Mouse (Mus musculus) brain, embryonic 18.5 days (tissue): ENCODE results near the gene Mrgprd.

Experiments used
- DNase-seq: peaks from one replicate; pipeline ENCODE4 v3.0.0-alpha.2; 2012; ENCODE audit warnings: low read depth, low spot score

Gene Mrgprd

DNA sequence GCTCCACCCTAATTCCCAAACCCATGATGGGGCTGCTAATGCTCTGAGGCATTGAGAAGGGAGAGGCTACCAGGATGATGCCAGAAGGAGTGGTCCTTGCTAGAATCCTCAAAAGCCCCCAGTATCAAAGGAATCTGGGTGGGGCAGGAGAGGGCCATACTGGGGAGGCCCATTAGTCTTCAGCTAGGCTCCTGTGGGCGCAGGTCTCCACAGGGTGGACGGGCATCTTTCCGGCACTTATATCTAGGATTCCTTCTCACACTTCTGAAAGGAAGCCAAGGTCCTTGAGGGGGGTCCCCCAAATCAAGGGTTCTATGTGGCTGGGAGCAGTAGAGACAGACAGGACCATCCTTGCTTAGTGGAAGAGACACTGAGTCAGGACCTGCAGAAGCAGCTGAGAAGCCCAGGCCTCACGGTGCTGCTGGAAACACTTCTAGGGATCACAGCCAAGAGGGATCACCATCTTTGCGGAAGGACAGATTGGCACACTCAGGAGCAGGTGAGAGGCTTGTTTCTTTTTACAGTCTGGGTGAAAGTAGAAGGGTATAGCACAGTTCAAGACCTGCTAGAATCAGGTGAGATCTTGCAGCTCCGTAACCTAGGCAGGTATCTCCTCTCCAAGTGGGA is at the start of gene Mrgprd:
TSS of gene Mrgprd (plus strand) at position 51 of the 627 bp plus-strand sequence.
- no peak for DNase-seq

DNA sequence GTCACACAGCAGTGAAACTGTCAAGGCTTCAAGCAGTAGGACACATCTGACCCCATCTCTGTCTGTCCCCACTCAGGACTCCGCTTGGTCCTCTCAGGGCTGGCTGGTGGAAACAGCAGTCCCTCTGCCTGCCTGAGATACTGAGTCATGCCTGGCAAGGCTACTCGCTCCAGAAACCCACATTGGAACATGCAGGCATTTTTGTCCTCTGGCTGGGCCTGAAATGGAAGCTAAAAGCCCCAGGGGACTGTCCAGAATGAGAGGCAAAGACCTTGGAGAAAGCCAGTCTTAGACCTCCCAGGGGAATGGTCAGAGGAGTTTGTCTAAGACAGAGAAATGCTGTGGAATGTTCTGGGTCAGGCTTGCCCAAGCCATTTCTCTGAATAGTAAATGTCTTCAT is 48.6 kb upstream of the Mrgprd start:
- DNase-seq = no peak

DNA sequence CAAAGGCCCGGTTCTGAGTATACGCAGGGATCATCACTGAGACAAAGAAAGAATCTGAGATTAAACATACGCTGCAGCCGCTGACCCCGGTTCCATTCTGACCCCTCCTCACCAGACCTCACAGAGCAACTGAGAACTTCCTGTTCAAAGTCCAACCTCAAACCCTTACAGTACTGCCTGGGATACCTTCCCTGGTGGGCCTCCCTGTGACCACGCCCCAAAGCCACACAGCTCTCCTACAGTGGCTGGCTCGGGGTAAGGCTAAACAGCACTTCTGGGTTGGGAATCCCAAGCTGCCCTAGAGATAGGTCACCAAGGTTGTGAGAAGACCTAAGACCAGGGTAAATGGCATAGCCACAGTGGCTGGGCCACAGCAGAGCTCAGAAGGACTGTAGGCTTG is 45.7 kb upstream of the Mrgprd start:
- DNase-seq = no peak

DNA sequence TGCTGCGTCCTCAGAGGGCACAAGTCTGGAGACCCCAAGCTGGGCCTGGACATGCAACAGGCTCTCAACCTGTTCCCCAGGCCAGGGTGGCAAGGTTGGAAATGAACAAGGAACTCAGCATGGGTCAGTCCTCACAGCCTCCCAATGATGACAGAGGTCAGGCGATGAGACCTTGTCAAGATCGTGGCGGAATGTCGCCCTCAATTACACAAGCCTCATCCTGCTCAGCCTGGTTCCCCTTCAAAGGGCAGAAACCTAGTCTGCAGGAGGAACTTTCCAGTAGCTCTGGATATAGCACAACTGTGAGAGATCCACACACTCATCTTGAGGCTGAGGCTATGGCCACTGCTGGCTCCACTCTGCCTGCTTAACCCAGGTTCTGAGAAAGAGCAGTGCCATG is 43.7 kb upstream of the Mrgprd start:
- no peak for DNase-seq

DNA sequence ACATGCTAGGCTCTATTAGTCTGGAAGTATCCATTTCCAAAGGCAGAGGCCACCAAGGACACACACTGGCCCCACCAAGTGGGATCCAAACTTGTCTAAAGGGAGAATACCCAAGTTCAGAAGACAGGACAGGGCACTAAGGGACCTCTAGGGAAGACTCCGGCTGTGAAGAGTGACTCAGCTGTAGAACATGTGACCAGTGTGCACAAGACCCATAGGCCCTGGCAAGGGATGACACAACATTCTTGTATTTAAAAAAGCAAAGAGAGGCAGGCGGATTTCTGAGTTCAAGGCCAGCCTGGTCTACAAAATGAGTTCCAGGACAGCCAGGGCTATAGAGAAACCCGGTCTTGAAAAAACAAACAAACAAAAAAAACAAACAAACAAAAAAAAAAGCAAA is 39.1 kb upstream of the Mrgprd start:
- DNase-seq = no peak

DNA sequence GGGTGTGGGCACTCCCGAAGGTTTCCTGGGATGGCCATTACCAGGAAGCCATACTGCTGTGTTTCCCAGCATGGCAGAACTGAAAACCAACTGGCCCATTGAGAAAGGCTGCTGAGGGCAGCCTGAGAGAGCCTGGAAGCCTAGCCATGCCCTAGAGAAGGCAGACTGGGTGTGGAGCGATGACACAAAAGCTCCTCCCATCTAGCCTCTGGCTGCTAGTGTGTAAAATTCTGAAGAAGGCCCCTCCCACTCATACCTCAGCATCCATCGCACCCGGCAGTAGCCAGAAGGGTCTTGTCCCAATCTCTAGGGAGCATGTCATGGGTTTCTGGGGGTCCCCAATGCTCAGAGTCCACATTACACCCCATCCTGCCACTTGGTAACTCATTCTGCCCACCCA is 33.2 kb upstream of the Mrgprd start:
- DNase-seq = no peak

DNA sequence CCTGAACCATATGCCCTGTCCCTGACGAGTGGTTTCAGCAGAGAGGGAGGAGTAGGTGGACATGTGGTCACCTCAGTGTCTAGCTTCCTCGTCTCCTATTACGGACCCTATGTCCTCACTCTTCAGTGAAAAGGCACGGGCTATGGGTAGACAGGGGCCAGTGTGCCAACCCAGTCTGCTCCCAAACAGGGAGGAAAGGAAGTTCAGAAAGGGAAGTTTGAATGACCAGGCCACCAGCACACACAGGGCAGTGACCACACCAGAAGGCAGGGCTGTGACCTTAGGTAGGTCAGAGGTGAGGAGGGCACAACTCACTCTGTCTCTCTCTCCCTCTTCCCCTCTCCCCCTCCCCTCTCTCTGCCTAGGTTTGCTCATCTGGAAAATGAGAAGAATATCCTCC is 31.6 kb upstream of the Mrgprd start:
- DNase-seq = no peak

DNA sequence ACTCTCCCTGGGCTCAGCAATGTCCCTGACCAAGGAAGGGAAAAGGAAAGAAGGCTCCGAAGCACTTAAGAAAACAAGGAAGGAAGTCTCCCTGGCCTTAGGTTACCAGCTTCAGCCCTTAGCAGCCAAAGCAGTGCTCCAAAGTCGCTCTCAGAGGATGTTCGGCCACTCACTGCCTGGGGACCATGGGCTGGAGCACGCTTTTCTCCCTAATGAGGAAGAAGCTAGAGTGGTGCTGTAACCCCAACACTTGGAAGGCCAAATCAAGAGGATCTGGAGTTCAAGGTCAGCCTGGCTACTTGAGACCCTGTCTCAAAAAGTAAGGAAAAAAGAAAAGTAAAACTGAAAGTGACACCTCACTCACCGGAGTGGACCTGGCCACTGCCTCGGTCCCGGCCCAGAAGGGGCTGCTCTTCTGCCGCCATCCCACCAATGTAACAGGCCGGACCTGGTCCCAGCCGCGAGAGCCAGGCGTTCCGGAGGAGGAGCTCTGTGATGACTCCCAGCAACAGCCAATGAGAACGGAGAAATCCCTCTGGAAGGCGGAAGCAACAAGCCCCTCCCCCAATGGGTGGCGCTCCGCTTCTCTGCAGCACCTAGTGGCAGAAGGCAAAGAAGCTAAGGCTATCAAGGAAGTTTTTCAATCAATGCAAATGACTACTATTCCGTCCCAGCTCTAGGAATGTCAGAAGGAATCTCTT is 31.0 kb upstream of the Mrgprd start, which contains the start of gene Tpcn2:
TSS of gene Tpcn2 (minus strand) at position 525 of the 701 bp plus-strand sequence.
- peak; percentile 72 for DNase-seq

DNA sequence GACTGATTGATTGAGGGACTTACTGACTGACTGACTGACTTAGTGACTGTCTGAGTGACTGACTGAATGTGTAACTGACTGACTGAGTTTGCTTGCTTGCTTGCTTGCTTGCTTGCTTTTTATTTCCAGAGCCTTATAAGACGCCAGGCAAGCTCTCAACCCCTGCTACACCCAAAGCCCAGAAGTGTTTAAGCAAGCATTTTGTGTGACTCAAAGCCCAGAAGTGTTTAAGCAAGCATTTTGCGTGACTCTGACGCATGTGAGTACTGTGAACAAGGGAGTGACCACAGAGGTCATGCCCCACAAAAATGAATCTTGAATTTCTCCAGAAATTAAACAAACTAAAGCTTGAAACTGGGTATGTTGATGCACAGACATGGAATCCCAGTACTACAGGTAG is 30.3 kb upstream of the Mrgprd start:
- DNase-seq = no peak

DNA sequence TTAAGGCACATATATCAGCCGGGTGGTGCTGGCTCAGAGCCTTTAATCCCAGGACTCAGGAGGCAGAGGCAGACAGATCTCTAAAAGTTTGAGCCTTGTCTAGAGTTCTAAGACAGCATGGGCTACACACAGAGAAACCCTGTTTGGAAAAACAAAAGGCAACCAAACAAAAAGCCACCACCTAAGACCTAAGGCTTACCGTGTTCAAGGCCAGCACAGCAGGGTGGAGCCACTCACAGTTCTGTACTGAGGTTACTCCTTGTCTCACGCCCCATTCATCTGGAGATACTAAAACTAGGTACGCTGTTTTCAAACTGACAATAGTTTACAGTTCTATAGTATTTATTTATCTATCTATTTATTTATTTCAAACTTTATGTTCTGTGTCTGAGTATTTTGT is 29.2 kb upstream of the Mrgprd start:
- DNase-seq = no peak

DNA sequence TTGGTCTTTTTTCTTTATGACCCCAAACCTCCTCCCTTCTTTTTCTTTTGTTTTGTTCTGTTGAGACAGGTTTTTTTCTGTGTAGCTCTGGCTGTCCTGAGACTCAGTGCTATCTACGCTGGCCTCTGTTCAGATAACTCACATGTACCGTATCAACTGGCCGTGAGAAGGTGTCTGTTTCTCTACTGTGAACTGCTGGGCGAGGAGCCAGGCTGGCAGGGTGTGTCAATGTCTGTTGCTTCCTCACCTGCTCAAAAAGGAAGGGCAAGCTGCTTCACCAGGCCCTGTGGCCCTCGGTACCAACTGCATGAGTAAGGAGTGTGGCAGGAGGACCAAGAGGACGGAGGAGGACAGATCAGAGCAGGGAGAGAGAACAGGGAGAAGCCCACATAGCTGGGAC is 27.2 kb upstream of the Mrgprd start:
- DNase-seq = no peak

DNA sequence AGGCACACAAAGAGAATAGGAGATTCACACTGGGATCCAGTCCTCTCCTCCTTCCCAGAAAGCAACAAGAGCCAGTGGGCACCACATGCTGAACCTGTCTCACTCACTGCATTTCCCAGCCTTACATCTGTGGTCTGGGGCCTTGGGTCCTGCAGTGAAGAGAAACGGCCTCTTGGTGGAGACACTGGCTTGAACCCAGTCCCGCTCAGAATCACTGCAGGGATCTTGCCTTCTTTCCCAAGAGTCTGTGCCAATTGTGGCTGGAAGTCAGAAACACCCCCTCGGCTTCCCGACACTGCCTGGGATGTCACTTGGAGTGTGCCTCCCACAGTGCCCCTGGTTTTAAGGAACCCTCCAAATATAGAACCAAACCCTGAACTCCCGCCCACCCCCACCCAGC is 25.3 kb upstream of the Mrgprd start:
- no peak for DNase-seq

DNA sequence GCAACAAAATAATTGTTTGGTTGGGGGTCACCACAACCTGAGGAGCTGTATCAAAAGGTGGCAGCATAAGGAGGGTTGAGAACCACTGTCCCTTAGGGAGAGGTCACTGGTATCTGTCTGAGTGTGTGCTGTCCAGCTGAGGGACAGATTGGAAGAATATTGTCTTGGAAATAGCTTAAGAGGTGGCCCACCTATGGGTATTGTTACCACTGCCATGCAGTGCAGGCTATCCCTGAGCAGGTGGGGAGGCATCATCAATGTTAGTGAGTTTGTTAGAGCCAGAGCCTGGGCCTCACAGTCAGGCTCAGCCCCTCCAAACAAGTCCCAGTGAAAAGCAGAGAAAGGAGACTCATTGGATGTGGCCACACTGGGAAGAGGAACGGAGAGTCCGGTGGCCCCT is 22.8 kb upstream of the Mrgprd start:
- no peak for DNase-seq

DNA sequence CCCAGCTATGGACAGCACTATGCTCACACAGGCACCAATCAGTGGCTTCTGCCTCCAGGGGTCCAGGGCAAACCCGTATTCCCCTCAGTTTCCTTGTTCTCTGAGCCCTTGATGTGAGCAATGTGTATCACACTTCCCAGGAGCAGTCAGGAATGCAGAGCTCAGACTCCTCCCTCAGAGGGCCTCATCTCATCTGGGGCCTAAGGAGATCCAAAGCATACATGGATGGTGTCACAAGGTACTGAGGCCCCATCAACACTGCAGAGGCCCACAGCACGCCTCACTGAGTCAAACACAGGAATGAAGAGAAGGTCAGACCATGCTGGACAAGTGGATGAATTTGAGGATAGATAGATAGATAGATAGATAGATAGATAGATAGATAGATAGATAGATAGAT is 21.9 kb upstream of the Mrgprd start:
- no peak for DNase-seq

DNA sequence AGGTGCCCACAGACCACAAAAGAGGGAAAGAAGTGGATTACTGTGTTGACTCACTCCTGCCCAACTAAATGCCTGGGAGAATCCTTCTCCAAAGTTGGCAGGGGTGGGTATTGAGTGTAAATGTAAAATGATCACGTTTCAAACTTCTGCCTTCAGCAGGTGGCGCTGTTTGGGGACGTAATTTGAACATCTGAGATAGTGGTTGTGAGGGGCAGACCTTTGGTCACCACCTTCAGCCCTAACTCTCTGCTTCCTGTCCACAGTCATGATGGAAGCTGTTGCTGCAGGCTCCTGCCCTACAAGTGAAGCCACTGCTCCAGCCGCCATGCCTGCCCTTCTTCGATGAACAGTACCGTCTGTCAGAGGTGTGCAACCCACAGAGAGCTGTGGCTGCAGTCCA is 20.8 kb upstream of the Mrgprd start:
- DNase-seq = no peak

DNA sequence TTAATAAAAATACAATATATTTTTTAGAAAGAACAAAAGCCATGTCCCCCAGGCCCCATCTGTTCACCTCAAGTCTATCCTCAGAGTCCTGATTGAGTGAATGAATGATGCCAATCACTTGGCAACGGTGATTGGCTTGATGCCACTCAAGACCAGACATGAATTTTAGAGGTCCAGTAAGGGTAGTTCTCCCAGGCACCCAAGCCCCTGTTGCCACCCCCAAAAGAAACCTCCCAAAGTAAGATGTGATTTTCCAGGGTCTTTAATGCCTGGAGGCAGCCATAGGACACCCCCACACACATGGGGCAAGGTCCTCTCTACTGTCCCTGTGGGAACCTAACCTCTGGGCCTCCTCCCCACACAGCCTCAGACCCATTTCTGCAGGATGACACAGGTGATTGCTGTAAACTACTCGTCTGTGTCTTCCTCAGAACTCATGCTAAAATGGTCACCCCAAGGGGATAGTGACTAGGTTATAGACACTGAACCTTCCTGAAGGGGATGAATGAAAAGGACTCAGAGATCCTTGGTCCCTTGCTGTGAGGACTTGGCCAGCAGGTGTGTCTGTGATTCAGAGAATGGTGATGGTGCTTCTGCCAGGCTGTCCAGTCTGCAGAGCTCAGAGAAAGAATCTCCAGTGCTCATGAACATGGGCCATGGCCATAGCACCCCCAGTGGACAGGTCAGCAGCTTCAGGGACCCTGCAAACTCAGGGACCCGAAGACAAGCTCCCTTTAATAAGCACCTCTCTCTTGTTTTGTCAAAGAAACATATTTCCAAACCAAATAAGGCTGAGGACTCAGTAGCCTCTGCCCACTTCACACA is 15.8 kb upstream of the Mrgprd start:
- DNase-seq = no peak

DNA sequence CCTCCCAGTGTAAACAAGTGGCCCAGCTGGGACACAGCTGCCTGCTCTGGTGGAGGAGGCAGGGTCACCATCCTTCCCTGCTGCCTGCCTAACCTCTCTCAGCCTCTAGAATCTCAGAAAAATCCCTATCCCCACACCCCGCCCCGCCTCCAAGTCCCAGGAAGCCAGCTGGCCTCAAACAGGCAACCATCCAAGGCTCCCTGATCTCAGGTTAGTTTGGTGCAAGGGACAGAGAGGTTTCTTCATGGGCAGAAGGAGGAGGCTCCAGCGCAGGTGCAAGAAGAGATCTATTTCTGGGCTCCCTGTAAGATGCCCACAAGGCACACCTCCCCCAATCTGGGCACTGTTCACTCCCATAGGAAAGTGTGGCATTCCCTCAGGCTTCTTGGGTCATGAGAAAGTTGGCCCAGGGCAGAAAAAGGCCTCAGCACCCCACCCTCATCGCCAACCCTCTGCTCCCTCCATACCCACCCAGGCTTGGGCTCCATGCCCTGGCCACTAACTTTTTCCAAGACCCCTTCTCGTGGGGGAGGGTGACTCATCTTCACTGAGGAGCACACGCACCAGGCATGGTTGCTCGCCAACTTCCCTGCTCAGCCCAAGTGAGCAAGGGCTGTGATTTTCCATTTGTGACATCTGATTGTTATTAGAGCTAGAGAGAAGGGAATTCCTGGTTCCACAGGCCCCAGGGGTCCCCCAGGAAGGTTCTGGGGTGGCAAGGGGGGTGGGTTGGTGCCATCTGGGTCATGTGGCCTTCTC is 14.9 kb upstream of the Mrgprd start:
- no peak for DNase-seq

DNA sequence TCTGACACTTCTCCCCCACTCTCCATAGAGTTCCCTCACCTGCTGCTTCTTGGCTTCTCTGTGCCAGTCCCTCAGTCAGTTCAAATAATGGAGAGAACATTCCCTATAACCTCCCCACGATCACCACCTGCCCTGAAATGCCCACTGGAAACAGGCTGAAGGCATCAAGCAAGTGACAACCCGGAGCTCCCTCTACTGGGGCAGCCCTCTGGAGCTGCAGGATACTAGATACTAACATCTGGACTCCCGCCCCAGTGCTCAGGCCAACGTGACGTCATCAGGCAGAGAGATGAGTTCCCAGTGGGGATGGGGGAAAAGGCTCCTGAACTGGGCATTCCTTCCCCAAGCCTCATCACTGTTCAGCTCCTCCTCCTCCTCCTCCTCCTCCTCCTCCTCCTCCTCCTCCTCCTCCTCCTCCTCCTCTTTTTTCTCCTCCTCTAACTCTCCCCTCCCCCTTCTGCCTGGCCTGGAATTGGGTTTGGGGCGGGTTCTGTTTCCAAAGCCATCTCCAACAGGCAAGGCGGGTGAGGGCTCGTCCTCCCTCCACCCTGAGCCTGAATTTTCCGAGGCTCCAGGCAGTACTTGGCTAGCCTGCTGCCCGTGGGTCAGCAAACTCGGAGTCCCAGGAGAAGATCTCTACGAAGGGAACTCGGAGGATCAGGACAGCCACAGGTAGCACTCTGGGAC is 14.2 kb upstream of the Mrgprd start, which contains the start of gene Mrgprf:
TSS of gene Mrgprf (plus strand) at position 508 of the 687 bp plus-strand sequence.
- DNase-seq = no peak

DNA sequence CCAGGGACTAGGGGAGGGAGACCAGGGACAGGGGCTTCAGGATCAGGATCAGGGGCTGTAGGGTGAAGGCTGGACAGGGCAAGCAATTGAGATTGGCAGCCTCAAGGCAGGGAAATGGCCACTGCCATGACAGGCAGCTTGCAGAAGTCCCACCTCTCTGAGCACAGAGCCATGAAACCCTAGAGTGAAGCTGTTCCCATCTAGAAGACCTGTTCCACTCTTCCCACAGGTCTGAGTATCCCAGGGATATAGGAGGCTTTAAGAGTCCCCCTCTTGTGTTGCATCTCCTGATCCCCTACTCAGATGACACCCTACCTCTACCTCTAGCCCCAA is 13.7 kb upstream of the Mrgprd start:
- no peak for DNase-seq

DNA sequence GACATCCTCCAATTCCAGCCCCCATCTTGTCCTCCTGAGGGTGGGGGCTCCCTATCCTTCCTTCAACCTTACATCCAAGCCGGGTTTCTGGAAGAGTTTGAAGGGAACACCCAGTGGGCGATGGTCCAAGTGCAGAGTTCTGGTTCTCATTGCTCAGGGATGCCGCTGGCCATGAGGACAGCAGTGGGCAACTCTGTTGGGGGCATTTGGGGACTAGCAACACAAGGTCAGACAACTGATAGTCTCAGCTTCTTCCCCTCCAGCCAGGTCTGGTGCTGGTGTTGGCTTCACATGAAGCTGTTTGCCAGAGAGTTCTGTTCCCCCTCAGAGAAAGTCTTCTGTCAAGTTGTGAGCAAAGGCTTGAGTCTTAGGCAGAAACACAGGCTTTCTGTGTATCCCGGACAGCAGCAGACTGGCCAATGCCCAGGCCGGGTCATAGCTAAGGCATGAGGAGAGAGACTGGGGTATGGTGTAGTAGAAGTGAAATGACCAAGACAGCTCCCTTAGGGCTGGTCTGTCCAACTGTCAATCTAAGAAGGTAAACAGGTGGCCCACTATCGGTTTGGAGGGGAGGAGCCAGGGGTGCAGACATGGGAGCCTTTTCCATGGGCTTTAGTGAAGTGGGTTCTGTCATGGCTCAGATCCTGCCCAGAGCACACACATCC is 13.2 kb upstream of the Mrgprd start:
- no peak for DNase-seq
